Mouse (Mus musculus) lung, adult 2 months (tissue): ENCODE data around the gene Atf7ip.

ENCODE experiments used
- CTCF ChIP-seq: fragments of 200-500 bp; IDR thresholded peaks from 2 replicates; pipeline ENCODE4 v1.5.1; 2011; ENCODE audit warnings: mild to moderate bottlenecking, low read length, control low read depth; ENCODE audit not compliant: insufficient read depth
- POLR2A ChIP-seq: fragments of 200-500 bp; IDR thresholded peaks from 2 replicates; pipeline ENCODE4 v1.6.1; 2011; ENCODE audit warnings: low read depth, mild to moderate bottlenecking, control low read depth, low read length, borderline replicate concordance; ENCODE audit errors: extremely low read depth

GRCm38 (mm10) chr6:136486166-136486565 lies 19.8 kb upstream of the Atf7ip start:
- no peak for TF ChIP-seq POLR2A
- no peak for TF ChIP-seq CTCF
